Mouse (Mus musculus) kidney, postnatal 0 days (tissue): ENCODE measurements around the gene Zfp513. TPM values are rescaled to one million over a fixed set of nuclear protein-coding genes. Genes with fewer than 3 reads are reported as not detected.
A peak's percentile ranks its signal among the peaks of the same experiment; 100 is the strongest.

Experiments
- ATAC-seq: fragments of 200-750 bp; cut with Nextera tagmentation; replicated peaks from 2 replicates; pipeline ENCODE4 v1.8.0; 2017; ENCODE audit warnings: low read depth, moderate number of reproducible peaks, moderate TSS enrichment, moderate library complexity; ENCODE audit not compliant: low FRiP score
- DNase-seq: peaks from one replicate; pipeline ENCODE4 v3.0.0-alpha.2; 2016; ENCODE audit warnings: low spot score
- H3K27ac ChIP-seq: fragments of 300-500 bp; sonication (generic); 2 replicates; pipeline ENCODE4 v1.5.1; 2014; ENCODE audit warnings: mild to moderate bottlenecking
- H3K27me3 ChIP-seq: fragments of 300-500 bp; sonication (generic); 2 replicates; pipeline ENCODE4 v1.6.1; 2014; ENCODE audit warnings: low read length, mixed read lengths; ENCODE audit not compliant: insufficient read depth
- H3K36me3 ChIP-seq: fragments of 300-500 bp; sonication (generic); 2 replicates; pipeline ENCODE4 v1.6.1; 2014; ENCODE audit warnings: low read length, mixed read lengths; ENCODE audit not compliant: insufficient read depth
- H3K4me1 ChIP-seq: fragments of 300-500 bp; sonication (generic); replicated peaks from 2 replicates; pipeline ENCODE4 v1.6.1; 2014; ENCODE audit warnings: antibody characterized with exemption, low read length, mixed read lengths; ENCODE audit not compliant: insufficient read depth
- H3K4me2 ChIP-seq: fragments of 300-500 bp; sonication (generic); 2 replicates; pipeline ENCODE4 v1.6.1; 2014; ENCODE audit warnings: mild to moderate bottlenecking, low read length, moderate library complexity, mixed read lengths
- H3K4me3 ChIP-seq: fragments of 300-500 bp; sonication (generic); replicated peaks from 2 replicates; pipeline ENCODE4 v1.5.1; 2014; ENCODE audit warnings: low read depth, low read length
- H3K9ac ChIP-seq: fragments of 300-500 bp; sonication (generic); 2 replicates; pipeline ENCODE4 v1.6.1; 2014; ENCODE audit warnings: low read depth, low read length
- H3K9me3 ChIP-seq: fragments of 300-500 bp; sonication (generic); replicated peaks from 2 replicates; pipeline ENCODE4 v1.6.1; 2016; ENCODE audit warnings: low read length, inconsistent platforms, mixed read lengths
- CTCF ChIP-seq: IDR thresholded peaks from 2 replicates; pipeline ENCODE4 v1.5.1; 2016; ENCODE audit warnings: antibody characterized with exemption, low read depth, mild to moderate bottlenecking, moderate library complexity
- WGBS: fragments of 180-500 bp; shearing (Covaris S2); extraction: QIAGEN DNeasy Blood & Tissue Kit; methylation state at CpG from one replicate; pipeline ENCODE4 v1.1.7; 2014; 5-methylcytosine and 5-hydroxymethylcytosine counted together
- polyA plus RNA-seq: library from polyadenylated mRNA; unstranded; fragments of >200 nt; fragmentation: Nextera tagmentation; extraction: Ambion mirVana; gene quantifications from 2 replicates; pipeline ENCODE4 v1.2.1, GENCODE M21; 2015

Zfp513 gene
- polyA plus RNA-seq, 1 experiment from 2014 or later, result 8.9 TPM

DNA sequence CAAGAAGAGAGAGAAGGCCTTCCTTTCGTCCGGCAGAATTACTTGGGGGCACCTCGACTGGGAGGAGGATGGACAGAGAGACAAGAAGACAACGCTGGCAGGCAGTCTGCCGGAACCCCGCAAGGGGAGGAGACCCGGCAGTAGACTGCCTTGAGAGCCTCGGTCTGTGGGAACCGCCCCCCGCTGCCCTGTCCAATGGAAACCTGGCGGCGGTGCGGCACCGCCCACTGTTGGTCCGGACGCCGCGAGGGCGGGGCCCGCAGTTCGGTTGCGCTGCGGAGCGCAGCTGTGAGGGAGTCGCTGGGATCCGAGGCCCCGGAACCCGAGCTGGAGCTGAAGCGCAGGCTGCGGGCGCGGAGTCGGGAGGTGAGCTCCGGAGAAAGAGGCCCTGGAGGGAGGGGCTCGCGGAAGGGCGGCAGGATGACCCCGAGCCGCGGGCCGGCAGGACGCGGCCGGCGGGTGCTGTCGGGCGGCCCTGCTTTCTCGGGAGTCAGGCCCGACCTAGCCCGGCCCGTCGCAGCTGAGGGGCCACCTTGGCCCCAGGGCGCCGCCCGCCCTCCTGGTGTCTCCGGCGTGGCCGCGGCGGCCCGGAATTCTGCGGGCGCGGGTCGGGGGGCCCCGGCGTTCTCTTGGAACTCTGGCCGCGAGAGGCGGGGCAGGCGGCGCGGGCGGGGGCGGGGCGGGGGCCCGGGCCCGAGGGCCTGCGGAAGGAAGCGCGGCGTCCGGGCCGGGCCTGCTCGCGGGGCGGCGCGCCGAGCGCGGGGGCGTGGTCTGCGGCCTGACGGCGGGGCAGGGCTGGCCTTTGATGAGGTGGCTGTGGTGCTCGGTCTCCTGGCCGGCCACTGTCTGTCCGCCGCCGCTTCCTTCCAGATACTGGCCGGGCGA lies 38.8 kb upstream of the Zfp513 start, which contains the start of the genes Nrbp1 and Gm9970:
Nrbp1 (plus strand) TSS at position 228 of the 885 bp plus-strand sequence.
Gm9970 (minus strand) TSS at position 596 of the 885 bp plus-strand sequence.
- Histone ChIP-seq H3K4me3 (peak within 1 kb of the TSS; percentile 95), H3K4me1 (peaks cover 4% of the 10 kb centered on the region; the same call in 1 of the 2 replicates), H3K27ac (peak within 1 kb of the TSS; percentile 99), H3K9ac (peak within 1 kb of the TSS; percentile 98), H3K27me3 (no peaks in the 10 kb centered on the region), H3K4me2 (peak within 1 kb of the TSS; percentile 72), H3K9me3 (no peaks in the 10 kb centered on the region), H3K36me3 (peaks cover 24% of the 10 kb centered on the region)
- ATAC-seq, result peak; percentile 98
- DNase-seq, result peak; percentile 98
- WGBS, result under 1% methylated on average over 95 of the region's 103 CpGs
- TF ChIP-seq CTCF, result peak; percentile 24; the same call in 1 of the 2 replicates

- Histone ChIP-seq H3K9ac (no peak overlapping the region), H3K36me3 (no peaks in the 10 kb centered on the region), H3K9me3 (no peaks in the 10 kb centered on the region), H3K4me2 (no peak overlapping the region), H3K4me1 (no peaks in the 10 kb centered on the region), H3K27ac (no peak overlapping the region), H3K27me3 (no peaks in the 10 kb centered on the region), H3K4me3 (no peak overlapping the region)
- no peak for DNase-seq
- 62% methylated on average over 1 of the region's 1 CpGs for WGBS
- ATAC-seq, result no peak
- TF ChIP-seq CTCF, result no peak
These were observed 24.5 kb upstream of the Zfp513 start for GRCm38 (mm10) chr5:31226641-31227040.

DNA sequence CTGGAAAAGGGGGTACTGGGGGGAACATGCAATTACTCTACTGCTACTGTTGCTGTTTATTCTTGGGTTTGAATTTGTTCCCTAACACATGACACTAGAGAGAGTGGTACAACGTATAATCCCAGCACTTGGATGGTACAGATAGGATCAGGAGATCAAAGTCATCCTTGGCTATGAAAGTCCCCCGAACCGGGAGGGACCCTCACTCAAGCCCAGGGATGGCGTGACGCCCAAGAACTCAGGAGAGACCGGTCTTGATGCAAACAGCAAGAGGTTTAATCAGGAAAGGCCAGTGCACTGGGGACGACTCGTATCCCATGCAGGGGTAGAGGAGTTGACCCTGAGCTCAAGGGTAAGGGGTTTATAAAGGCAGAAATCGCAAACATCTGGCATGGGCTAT lies 20.6 kb upstream of the Zfp513 start:
- no peak overlapping the region for H3K4me3 ChIP-seq
- H3K27ac ChIP-seq, result no peak overlapping the region
- H3K4me2 ChIP-seq, result no peak overlapping the region
- DNase-seq (no peak), ATAC-seq (no peak)
- H3K9ac ChIP-seq, result no peak overlapping the region
- H3K4me1 ChIP-seq, result no peaks in the 10 kb centered on the region
- TF ChIP-seq CTCF, result no peak
- no peaks in the 10 kb centered on the region for H3K27me3 ChIP-seq
- WGBS, result 92% methylated on average over 9 of the region's 9 CpGs
- no peaks in the 10 kb centered on the region for H3K36me3 ChIP-seq
- no peaks in the 10 kb centered on the region for H3K9me3 ChIP-seq

DNA sequence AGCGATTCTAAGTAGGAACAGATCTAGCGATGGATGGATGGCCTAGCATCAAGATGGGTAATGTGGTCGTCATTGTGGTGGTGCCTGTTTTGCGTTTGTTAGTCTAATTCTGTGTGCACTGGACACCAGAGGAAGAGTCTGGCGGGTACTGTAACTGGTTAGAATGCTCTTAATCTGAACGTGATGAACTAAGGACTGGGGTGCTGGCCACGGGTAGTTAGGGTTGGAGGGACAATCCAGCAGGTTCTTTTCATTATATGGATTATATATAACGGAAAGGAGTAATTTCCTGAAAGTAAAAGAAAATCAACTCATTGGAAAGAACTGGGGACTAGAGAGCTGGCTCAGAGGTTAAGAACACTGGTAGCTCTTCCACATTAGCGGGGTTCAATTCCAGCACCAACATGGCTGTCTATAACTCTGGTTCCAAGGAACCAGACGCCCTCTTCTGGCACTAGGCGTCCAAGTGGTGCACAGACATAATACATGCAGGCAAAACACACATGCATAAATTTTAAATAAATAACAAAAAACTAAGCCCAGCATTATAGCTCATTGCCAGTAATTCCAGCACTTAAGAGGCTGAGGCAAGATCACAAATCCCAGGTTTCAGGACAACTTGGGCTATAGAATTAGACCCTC lies 19.3 kb upstream of the Zfp513 start:
- WGBS, result 15% methylated on average over 11 of the region's 11 CpGs
- H3K36me3 ChIP-seq, result no peaks in the 10 kb centered on the region

GRCm38 (mm10) chr5:31220448-31221303 lies 18.6 kb upstream of the Zfp513 start, which contains the start of gene Ppm1g:
Gene Ppm1g, minus strand, starts transcription at chr5:31220687.
- no peaks in the 10 kb centered on the region for H3K36me3 ChIP-seq
- H3K9me3 ChIP-seq, result no peaks in the 10 kb centered on the region
- peak within 1 kb of the TSS; percentile 89 for H3K4me3 ChIP-seq
- ATAC-seq (peak; percentile 97), DNase-seq (peak; percentile 97)
- H3K4me1 ChIP-seq, result no peaks in the 10 kb centered on the region
- no peaks in the 10 kb centered on the region for H3K27me3 ChIP-seq
- peak within 1 kb of the TSS; percentile 81 for H3K9ac ChIP-seq
- H3K27ac ChIP-seq, result peak within 1 kb of the TSS; percentile 93
- no peak for TF ChIP-seq CTCF
- under 1% methylated on average over 70 of the region's 70 CpGs for WGBS
- peak within 1 kb of the TSS; percentile 85 for H3K4me2 ChIP-seq

More for the DNA sequence above, 19.3 kb upstream of the Zfp513 start:
- Histone ChIP-seq H3K9ac (peak overlapping the region; percentile 81), H3K9me3 (no peaks in the 10 kb centered on the region), H3K27me3 (no peaks in the 10 kb centered on the region), H3K4me1 (no peaks in the 10 kb centered on the region), H3K4me3 (peak overlapping the region; percentile 89), H3K4me2 (peak overlapping the region; percentile 85), H3K27ac (peak overlapping the region; percentile 93)
- TF ChIP-seq CTCF, result peak; percentile 67
- DNase-seq (peak; percentile 82), ATAC-seq (no peak)
